Mouse (Mus musculus): ENCODE measurements around the gene Meltf.

- TF ChIP-seq CTCF (IDR thresholded peaks at IDR 0.05; ENCODE audit: control insufficient read depth, insufficient read depth, insufficient read length) = peak; percentile 87
- no peak for TF ChIP-seq USF1 (IDR thresholded peaks at IDR 0.05; ENCODE audit: low read depth)
- no peak for TF ChIP-seq MAX (IDR thresholded peaks at IDR 0.05)
- peak; percentile 24 for TF ChIP-seq CEBPB (IDR thresholded peaks at IDR 0.05; ENCODE audit: low read depth)
Observed at GRCm38 (mm10) chr16:31932840-31933697, 54.5 kb downstream of the Meltf start.

Data from C2C12 (cell line).